Mouse (Mus musculus): Measurements from ENCODE around the gene Hivep3. TPM values are rescaled to one million over a fixed set of nuclear protein-coding genes. Genes with fewer than 3 reads are reported as not detected.
A peak's percentile ranks its signal among the peaks of the same experiment; 100 is the strongest.

Gene Hivep3
- total and polyA plus RNA-seq, 3 experiments, result 14.4 to 32.3 (median 21.2) TPM

- no peak overlapping the region for H3K27ac ChIP-seq (ENCODE audit: insufficient read depth, low read depth)
- H3K9me3 ChIP-seq (replicated peaks; ENCODE audit: low read length), result no peaks in the 10 kb centered on the region
- DNase-seq (ENCODE audit: extremely low read depth), result peak; percentile 62
- H3K36me3 ChIP-seq (replicated peaks in 1 of 2; ENCODE audit: control insufficient read depth in 1 of 2, insufficient read depth in 1 of 2, low read length in 1 of 2), result no peaks in the 10 kb centered on the region
- H3K9ac ChIP-seq (ENCODE audit: insufficient read depth, low read depth), result no peak overlapping the region
- H3K27me3 ChIP-seq (replicated peaks), result no peaks in the 10 kb centered on the region
- H3K79me2 ChIP-seq (replicated peaks; ENCODE audit: control insufficient read depth, extremely low read depth, insufficient read depth, poor library complexity, severe bottlenecking), result no peaks in the 10 kb centered on the region
- dilution Hi-C loops (cut with MboI; ENCODE audit: extremely low pct_ligation_motif_present, extremely low pct_unique_long_range_greater_than_20kb, low sequenced_read_pairs), result no loop called here
- peak; percentile 88 for TF ChIP-seq SMC3 (IDR thresholded peaks at IDR 0.05; ENCODE audit: low read depth, low read length)
- TF ChIP-seq MAX (IDR thresholded peaks at IDR 0.05; ENCODE audit: low read length), result peak; percentile 64
- TF ChIP-seq MYC (IDR thresholded peaks at IDR 0.05; ENCODE audit: low read depth, low read length), result peak; percentile 80
- no peak for TF ChIP-seq CHD2 (IDR thresholded peaks at IDR 0.05; ENCODE audit: low read length)
- TF ChIP-seq ZC3H11A (IDR thresholded peaks at IDR 0.05; ENCODE audit: low read depth, low read length), result peak; percentile 60
- peak; percentile 84 for TF ChIP-seq RAD21 (IDR thresholded peaks at IDR 0.05; ENCODE audit: low read depth, low read length)
- TF ChIP-seq JUND (conservative IDR thresholded peaks at IDR 0.05; ENCODE audit: low read depth, low read length), result no peak
- TF ChIP-seq HCFC1 (IDR thresholded peaks at IDR 0.05; ENCODE audit: low read depth, low read length), result no peak
- TF ChIP-seq CTCF (conservative IDR thresholded peaks at IDR 0.05 in 1 of 2, IDR thresholded peaks at IDR 0.05 in 1 of 2; ENCODE audit: low read depth in 2 of 2, low read length in 2 of 2), result peak; percentile 43 to 85
- peaks cover 20 to 38% of the 10 kb centered on the region in 2 experiments for H3K4me1 ChIP-seq (ENCODE audit: control insufficient read depth in 1 of 2, insufficient read depth in 2 of 2)
- H3K4me3 ChIP-seq (replicated peaks in 1 of 3; ENCODE audit: low read depth in 2 of 3, low read length in 2 of 3, poor library complexity in 1 of 3), result no peak overlapping the region
- H3K4me2 ChIP-seq (ENCODE audit: insufficient read depth, low read depth, poor library complexity, severe bottlenecking), result no peak overlapping the region
- in situ Hi-C loops (cut with MboI; ENCODE audit: low pct_ligation_motif_present, low pct_unique_long_range_greater_than_20kb, low sequenced_read_pairs), result loop anchor here (10.0 kb wide), 1 partner anchor 207 kb away; no protein-coding TSS in a partner anchor
These were observed 183.9 kb downstream of the Hivep3 start for GRCm38 (mm10) chr4:119917502-119917901.

DNA sequence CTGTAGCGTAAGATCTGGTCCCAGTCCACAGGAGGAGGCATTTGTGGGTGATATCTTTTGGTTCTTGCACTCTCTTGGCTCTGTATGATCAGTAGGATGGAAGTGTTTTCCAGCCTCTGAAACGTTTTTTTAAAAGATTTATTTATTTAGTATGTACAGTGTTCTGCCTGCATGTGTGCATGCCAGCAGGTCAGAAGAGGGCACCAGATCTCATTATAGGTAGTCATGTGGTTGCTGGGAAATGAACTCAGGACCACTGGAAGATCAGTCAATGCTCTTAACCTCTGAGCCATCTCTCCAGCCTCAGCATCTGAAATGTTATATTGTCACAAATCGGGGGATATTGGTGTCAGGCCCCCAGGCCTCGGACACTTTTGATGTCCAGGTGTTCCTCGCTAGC is 185.8 kb downstream of the Hivep3 start:
- Histone ChIP-seq H3K36me3 (replicated peaks in 1 of 2; ENCODE audit: control insufficient read depth in 1 of 2, insufficient read depth in 1 of 2, low read length in 1 of 2) (no peaks in the 10 kb centered on the region), H3K4me3 (replicated peaks in 1 of 3; ENCODE audit: low read depth in 2 of 3, low read length in 2 of 3, poor library complexity in 1 of 3) (no peak overlapping the region), H3K9ac (ENCODE audit: insufficient read depth, low read depth) (no peak overlapping the region), H3K27ac (ENCODE audit: insufficient read depth, low read depth) (no peak overlapping the region), H3K79me2 (replicated peaks; ENCODE audit: control insufficient read depth, extremely low read depth, insufficient read depth, poor library complexity, severe bottlenecking) (no peaks in the 10 kb centered on the region), H3K4me2 (ENCODE audit: insufficient read depth, low read depth, poor library complexity, severe bottlenecking) (no peak overlapping the region), H3K4me1 (ENCODE audit: control insufficient read depth in 1 of 2, insufficient read depth in 2 of 2) (peaks cover 22 to 41% of the 10 kb centered on the region in 2 experiments), H3K9me3 (replicated peaks; ENCODE audit: low read length) (peaks cover 13% of the 10 kb centered on the region), H3K27me3 (replicated peaks) (no peaks in the 10 kb centered on the region)
- DNase-seq (ENCODE audit: extremely low read depth), result no peak
- in situ Hi-C loops (cut with MboI; ENCODE audit: low pct_ligation_motif_present, low pct_unique_long_range_greater_than_20kb, low sequenced_read_pairs), result loop anchor here (10.0 kb wide), 1 partner anchor 205 kb away; no protein-coding TSS in a partner anchor
- dilution Hi-C loops (cut with MboI; ENCODE audit: extremely low pct_ligation_motif_present, extremely low pct_unique_long_range_greater_than_20kb, low sequenced_read_pairs), result no loop called here
- TF ChIP-seq GABPA (IDR thresholded peaks at IDR 0.05; ENCODE audit: insufficient replicate concordance, low read depth, low read length), result no peak
- TF ChIP-seq ETS1 (conservative IDR thresholded peaks at IDR 0.05; ENCODE audit: low read depth, low read length), result no peak
- TF ChIP-seq CTCF (conservative IDR thresholded peaks at IDR 0.05 in 1 of 2, IDR thresholded peaks at IDR 0.05 in 1 of 2; ENCODE audit: low read depth in 2 of 2, low read length in 2 of 2), result peak in 1 of 2 experiments; percentile 55; a peak in 2 of 4 replicates
- peak; percentile 53 for TF ChIP-seq RAD21 (IDR thresholded peaks at IDR 0.05; ENCODE audit: low read depth, low read length)
- no peak for TF ChIP-seq MYC (IDR thresholded peaks at IDR 0.05; ENCODE audit: low read depth, low read length)
- TF ChIP-seq SMC3 (IDR thresholded peaks at IDR 0.05; ENCODE audit: low read depth, low read length), result peak; percentile 58
- TF ChIP-seq NRF1 (IDR thresholded peaks at IDR 0.05; ENCODE audit: low read depth, low read length), result no peak
